Mouse (Mus musculus) bone marrow, adult 2 months (tissue): ENCODE data around the gene Cox15.

Source experiments
- CTCF ChIP-seq: fragments of 200-500 bp; IDR thresholded peaks from 2 replicates; pipeline ENCODE4 v1.5.1; 2011; ENCODE audit warnings: low read length, control low read depth; ENCODE audit not compliant: control insufficient read depth, insufficient read depth
- POLR2A ChIP-seq: fragments of 200-500 bp; IDR thresholded peaks from 2 replicates; pipeline ENCODE4 v1.6.1; 2011; ENCODE audit warnings: low read depth, mild to moderate bottlenecking, control low read depth, low read length, borderline replicate concordance; ENCODE audit not compliant: control insufficient read depth

- no peak for TF ChIP-seq CTCF
- no peak for TF ChIP-seq POLR2A
Observed at GRCm38 (mm10) chr19:43708206-43708605, 44.6 kb downstream of the Cox15 start.
